Mouse (Mus musculus) liver, adult 2 months (tissue): ENCODE data around the gene Gm47791. TPM values are rescaled to one million over a fixed set of nuclear protein-coding genes. Genes with fewer than 3 reads are reported as not detected.

ENCODE experiments used
- DNase-seq: peaks from one replicate; pipeline ENCODE4 v3.0.0-alpha.2; 2011; ENCODE audit warnings: low read depth, low spot score; ENCODE audit errors: extremely low read depth
- H3K27ac ChIP-seq: fragments of 200-500 bp; replicated peaks from 2 replicates; pipeline ENCODE4 v1.5.1; 2012; ENCODE audit warnings: low read depth, mild to moderate bottlenecking, control low read depth, inconsistent platforms, low read length; ENCODE audit not compliant: insufficient read depth
- H3K27me3 ChIP-seq: fragments of 200-500 bp; 2 replicates; pipeline ENCODE4 v1.6.1; 2012; ENCODE audit warnings: mild to moderate bottlenecking, moderate library complexity, low read length, inconsistent platforms; ENCODE audit not compliant: control insufficient read depth, insufficient read depth
- H3K36me3 ChIP-seq: fragments of 200-500 bp; 2 replicates; pipeline ENCODE4 v1.6.1; 2012; ENCODE audit warnings: low read length, inconsistent platforms; ENCODE audit not compliant: control insufficient read depth, insufficient read depth
- H3K4me1 ChIP-seq: fragments of 200-500 bp; 2 replicates; pipeline ENCODE4 v1.6.1; 2011; ENCODE audit warnings: low read length; ENCODE audit not compliant: control insufficient read depth, insufficient read depth
- H3K4me3 ChIP-seq: fragments of 200-500 bp; 2 replicates; pipeline ENCODE4 v1.5.1; 2011; ENCODE audit warnings: low read depth, mild to moderate bottlenecking, control low read depth, low read length, moderate library complexity; ENCODE audit not compliant: insufficient read depth
- H3K79me2 ChIP-seq: fragments of 200-500 bp; 2 replicates; pipeline ENCODE4 v1.6.1; 2012; ENCODE audit warnings: inconsistent platforms, mild to moderate bottlenecking, low read length, moderate library complexity; ENCODE audit not compliant: control insufficient read depth, insufficient read depth
- H3K9ac ChIP-seq: fragments of 200-500 bp; 2 replicates; pipeline ENCODE4 v1.6.1; 2012; ENCODE audit warnings: low read depth, mild to moderate bottlenecking, control low read depth, inconsistent platforms, low read length
- CTCF ChIP-seq: fragments of 200-500 bp; IDR thresholded peaks from 2 replicates; pipeline ENCODE4 v1.5.1; 2011; ENCODE audit warnings: low read depth, low read length, control low read depth
- POLR2A ChIP-seq: fragments of 200-500 bp; IDR thresholded peaks from 2 replicates; pipeline ENCODE4 v1.6.1; 2011; ENCODE audit warnings: low read length, control low read depth; ENCODE audit not compliant: insufficient read depth; ENCODE audit errors: extremely low read depth
- WGBS: fragments of 180-500 bp; shearing (Covaris S2); methylation state at CpG from one replicate; pipeline ENCODE4 v1.1.7; 2018; 5-methylcytosine and 5-hydroxymethylcytosine counted together
- polyA plus RNA-seq: library from polyadenylated mRNA; depleted of rRNA; stranded (reverse); fragments of >200 nt; gene quantifications from 2 replicates; pipeline ENCODE4 v1.2.3, GENCODE M21; 2012
- total RNA-seq: library from RNA; depleted of rRNA; stranded (reverse); fragments of >200 nt; gene quantifications from 2 replicates; pipeline ENCODE4 v1.2.3, GENCODE M21; 2014

The Gm47791 gene
- total and polyA plus RNA-seq, 2 experiments: not detected

GRCm38 (mm10) chr1:82801105-82801783 is 30.2 kb upstream of the Gm47791 start:
- TF ChIP-seq POLR2A: no peak
- TF ChIP-seq CTCF: no peak

GRCm38 (mm10) chr1:82798922-82799321 is 27.9 kb upstream of the Gm47791 start:
- TF ChIP-seq POLR2A (no peak), CTCF (no peak)
- no peaks in the 10 kb centered on the region for H3K4me1 ChIP-seq
- DNase-seq: no peak
- no peak overlapping the region for H3K4me3 ChIP-seq
- no peak overlapping the region for H3K27ac ChIP-seq
- H3K79me2 ChIP-seq: no peaks in the 10 kb centered on the region
- H3K27me3 ChIP-seq: no peaks in the 10 kb centered on the region
- H3K36me3 ChIP-seq: no peaks in the 10 kb centered on the region
- H3K9ac ChIP-seq: no peak overlapping the region
- 81% methylated on average over 4 of the region's 4 CpGs for WGBS

More at GRCm38 (mm10) chr1:82801105-82801783, 30.2 kb upstream of the Gm47791 start:
- no peak overlapping the region for H3K27ac ChIP-seq
- no peak overlapping the region for H3K4me3 ChIP-seq
- no peak overlapping the region for H3K9ac ChIP-seq
- H3K79me2 ChIP-seq: no peaks in the 10 kb centered on the region
- no peak for DNase-seq
- no peaks in the 10 kb centered on the region for H3K4me1 ChIP-seq
- no peaks in the 10 kb centered on the region for H3K27me3 ChIP-seq
- WGBS: 84% methylated on average over 12 of the region's 12 CpGs
- no peaks in the 10 kb centered on the region for H3K36me3 ChIP-seq

DNA sequence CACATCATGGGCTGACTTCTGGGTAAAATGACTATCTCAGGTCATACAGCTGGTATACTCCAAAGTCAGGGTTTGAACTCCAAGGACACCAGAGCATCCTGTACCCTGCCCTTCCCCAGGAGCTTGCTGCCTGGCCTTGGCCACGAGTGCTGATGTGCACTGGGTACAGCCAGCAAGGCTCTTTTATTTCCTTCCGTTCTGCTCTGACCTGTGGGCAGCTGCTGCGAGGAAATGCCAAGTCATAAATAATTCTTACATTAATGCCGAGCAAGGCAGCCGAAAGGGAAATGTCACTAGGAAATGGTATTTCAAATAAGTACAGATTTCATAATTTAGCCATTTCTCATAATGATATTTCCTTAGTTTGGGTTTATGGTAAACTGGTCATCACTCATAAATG is 27.3 kb upstream of the Gm47791 start:
- no peaks in the 10 kb centered on the region for H3K27me3 ChIP-seq
- no peaks in the 10 kb centered on the region for H3K79me2 ChIP-seq
- no peak overlapping the region for H3K4me3 ChIP-seq
- DNase-seq: no peak
- TF ChIP-seq POLR2A (no peak), CTCF (no peak)
- no peak overlapping the region for H3K27ac ChIP-seq
- H3K4me1 ChIP-seq: no peaks in the 10 kb centered on the region
- no peaks in the 10 kb centered on the region for H3K36me3 ChIP-seq
- H3K9ac ChIP-seq: no peak overlapping the region
- WGBS: 68% methylated on average over 5 of the region's 5 CpGs

GRCm38 (mm10) chr1:82797088-82797487 is 26.0 kb upstream of the Gm47791 start:
- H3K9ac ChIP-seq: no peak overlapping the region
- no peak overlapping the region for H3K4me3 ChIP-seq
- TF ChIP-seq CTCF: no peak
- TF ChIP-seq POLR2A: no peak
- WGBS: 90% methylated on average over 4 of the region's 4 CpGs
- H3K27me3 ChIP-seq: no peaks in the 10 kb centered on the region
- no peaks in the 10 kb centered on the region for H3K36me3 ChIP-seq
- H3K27ac ChIP-seq: no peak overlapping the region
- no peak for DNase-seq
- no peaks in the 10 kb centered on the region for H3K4me1 ChIP-seq
- H3K79me2 ChIP-seq: no peaks in the 10 kb centered on the region

- Histone ChIP-seq H3K9ac (no peak overlapping the region), H3K4me1 (no peaks in the 10 kb centered on the region), H3K79me2 (no peaks in the 10 kb centered on the region), H3K4me3 (no peak overlapping the region), H3K36me3 (no peaks in the 10 kb centered on the region), H3K27ac (no peak overlapping the region), H3K27me3 (no peaks in the 10 kb centered on the region)
- no peak for DNase-seq
- WGBS: 66% methylated on average over 18 of the region's 18 CpGs
- no peak for TF ChIP-seq POLR2A
- TF ChIP-seq CTCF: no peak
These were observed 24.8 kb upstream of the Gm47791 start for GRCm38 (mm10) chr1:82795702-82796443.

DNA sequence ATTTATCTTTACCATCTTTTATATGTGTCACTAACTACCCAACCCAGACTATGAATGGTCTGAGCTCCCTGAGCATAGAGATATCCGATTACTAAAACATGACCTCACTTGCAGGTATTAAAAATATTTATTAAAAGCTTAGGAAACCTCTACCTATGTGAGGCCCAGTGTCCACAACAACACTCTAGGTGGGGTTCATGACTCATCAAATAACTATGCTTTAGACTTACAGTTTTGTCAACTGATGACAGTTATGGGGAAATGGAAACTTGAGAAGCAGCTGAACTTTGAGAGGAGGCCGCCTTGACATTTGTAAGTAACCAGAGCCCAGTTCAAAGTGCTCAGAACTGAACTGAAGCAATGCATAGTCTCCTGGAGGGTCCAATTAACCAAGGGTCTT is 24.2 kb upstream of the Gm47791 start:
- Histone ChIP-seq H3K27me3 (no peaks in the 10 kb centered on the region), H3K36me3 (no peaks in the 10 kb centered on the region), H3K4me3 (no peak overlapping the region), H3K4me1 (no peaks in the 10 kb centered on the region), H3K79me2 (no peaks in the 10 kb centered on the region), H3K9ac (no peak overlapping the region), H3K27ac (no peak overlapping the region)
- no peak for DNase-seq
- TF ChIP-seq CTCF: no peak
- no peak for TF ChIP-seq POLR2A
- WGBS: 93% methylated on average over 2 of the region's 2 CpGs
